Mouse (Mus musculus): ENCODE measurements at regions not wholly inside any gene's neighbourhood (a gene's known extent, or its start where the extent isn't known, plus 50 kb on each side); places are given as distances from the start of the nearest gene placed in this dataset.

DNA sequence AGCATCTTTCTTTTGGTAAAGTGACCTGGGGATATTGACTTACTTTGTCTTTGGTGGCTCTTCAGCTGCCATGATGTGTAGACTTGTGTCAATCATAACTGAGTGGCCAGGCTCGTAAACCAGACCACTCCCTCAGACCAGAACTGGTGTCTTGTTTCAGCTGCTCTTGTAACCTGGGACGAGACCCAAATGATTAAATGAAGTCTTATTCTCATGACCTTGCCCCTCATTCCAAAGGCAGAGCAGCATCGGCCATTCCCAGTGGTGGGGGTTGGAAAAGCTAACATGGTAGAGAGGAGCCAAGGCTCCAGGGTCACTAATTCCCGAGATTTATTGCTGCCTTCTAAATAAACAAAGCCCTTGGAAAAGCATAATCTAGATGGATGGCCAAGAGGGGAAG, 621.2 kb upstream of the Gm19410 start:
- no peaks in the 10 kb centered on the region for H3K27me3 ChIP-seq (ENCODE audit: insufficient read depth, low read length)
- no peak overlapping the region for H3K4me3 ChIP-seq (ENCODE audit: low read depth, low read length)
- H3K36me3 ChIP-seq (replicated peaks), result no peaks in the 10 kb centered on the region
- TF ChIP-seq GATA2 (IDR thresholded peaks at IDR 0.05; ENCODE audit: borderline replicate concordance, low read depth, low read length) (no peak), GATA1 (IDR thresholded peaks at IDR 0.05; ENCODE audit: borderline replicate concordance, low read length) (no peak), TAL1 (conservative IDR thresholded peaks at IDR 0.05; ENCODE audit: low read depth, low read length) (no peak), POLR2AphosphoS5 (IDR thresholded peaks at IDR 0.05; ENCODE audit: insufficient replicate concordance, low read depth, low read length) (no peak), CTCF (IDR thresholded peaks at IDR 0.05; ENCODE audit: low read depth, low read length) (no peak)
- no peaks in the 10 kb centered on the region for H3K4me1 ChIP-seq (ENCODE audit: insufficient read depth, low read depth, low read length)
- no peak for DNase-seq (ENCODE audit: low spot score)
- H3K9me3 ChIP-seq (replicated peaks), result peaks cover 26% of the 10 kb centered on the region
- ATAC-seq (ENCODE audit: extremely low read depth, insufficient number of reproducible peaks, low FRiP score, poor library complexity, severe bottlenecking), result no peak

- TF ChIP-seq CTCF (IDR thresholded peaks at IDR 0.05; ENCODE audit: low read depth, low read length), result no peak
- no peak for TF ChIP-seq GATA1 (IDR thresholded peaks at IDR 0.05; ENCODE audit: borderline replicate concordance, low read length)
- no peak for TF ChIP-seq POLR2AphosphoS5 (IDR thresholded peaks at IDR 0.05; ENCODE audit: insufficient replicate concordance, low read depth, low read length)
- TF ChIP-seq GATA2 (IDR thresholded peaks at IDR 0.05; ENCODE audit: borderline replicate concordance, low read depth, low read length), result no peak
- no peak for TF ChIP-seq TAL1 (conservative IDR thresholded peaks at IDR 0.05; ENCODE audit: low read depth, low read length)
- Histone ChIP-seq H3K9me3 (replicated peaks) (peaks cover 25% of the 10 kb centered on the region), H3K27me3 (ENCODE audit: insufficient read depth, low read length) (no peaks in the 10 kb centered on the region), H3K4me1 (ENCODE audit: insufficient read depth, low read depth, low read length) (no peaks in the 10 kb centered on the region), H3K36me3 (replicated peaks) (no peaks in the 10 kb centered on the region), H3K4me3 (ENCODE audit: low read depth, low read length) (no peak overlapping the region)
- ATAC-seq (ENCODE audit: extremely low read depth, insufficient number of reproducible peaks, low FRiP score, poor library complexity, severe bottlenecking) (no peak), DNase-seq (ENCODE audit: low spot score) (no peak)
Measured at GRCm38 (mm10) chr8:35147481-35147880, 618.1 kb upstream of the Gm19410 start.

DNA sequence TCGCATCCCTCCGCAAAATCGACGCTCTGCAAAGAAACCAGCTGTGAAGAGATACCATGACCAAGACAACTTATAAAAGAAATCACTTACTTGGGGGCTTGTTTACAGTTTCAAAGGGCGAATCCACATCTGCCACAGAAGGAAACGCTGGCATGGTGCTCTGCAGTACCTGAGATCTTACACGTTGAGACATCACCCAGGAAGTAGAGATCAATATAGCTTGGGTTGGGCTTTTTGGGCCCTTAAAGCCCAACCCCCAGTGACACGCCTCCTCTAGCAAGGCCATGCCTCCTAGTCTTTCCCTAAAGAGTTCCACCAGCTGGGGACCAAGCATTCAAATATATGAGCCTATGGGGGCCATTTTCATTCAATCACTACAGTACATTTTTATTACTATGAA, 617.6 kb upstream of the Gm19410 start:
- ATAC-seq (ENCODE audit: extremely low read depth, insufficient number of reproducible peaks, low FRiP score, poor library complexity, severe bottlenecking) (no peak), DNase-seq (ENCODE audit: low spot score) (no peak)
- Histone ChIP-seq H3K9me3 (replicated peaks) (peaks cover 26% of the 10 kb centered on the region), H3K36me3 (replicated peaks) (no peaks in the 10 kb centered on the region), H3K4me3 (ENCODE audit: low read depth, low read length) (no peak overlapping the region), H3K27me3 (ENCODE audit: insufficient read depth, low read length) (no peaks in the 10 kb centered on the region), H3K4me1 (ENCODE audit: insufficient read depth, low read depth, low read length) (no peaks in the 10 kb centered on the region)
- TF ChIP-seq CTCF (IDR thresholded peaks at IDR 0.05; ENCODE audit: low read depth, low read length) (no peak), GATA2 (IDR thresholded peaks at IDR 0.05; ENCODE audit: borderline replicate concordance, low read depth, low read length) (no peak), POLR2AphosphoS5 (IDR thresholded peaks at IDR 0.05; ENCODE audit: insufficient replicate concordance, low read depth, low read length) (no peak), GATA1 (IDR thresholded peaks at IDR 0.05; ENCODE audit: borderline replicate concordance, low read length) (no peak), TAL1 (conservative IDR thresholded peaks at IDR 0.05; ENCODE audit: low read depth, low read length) (no peak)

DNA sequence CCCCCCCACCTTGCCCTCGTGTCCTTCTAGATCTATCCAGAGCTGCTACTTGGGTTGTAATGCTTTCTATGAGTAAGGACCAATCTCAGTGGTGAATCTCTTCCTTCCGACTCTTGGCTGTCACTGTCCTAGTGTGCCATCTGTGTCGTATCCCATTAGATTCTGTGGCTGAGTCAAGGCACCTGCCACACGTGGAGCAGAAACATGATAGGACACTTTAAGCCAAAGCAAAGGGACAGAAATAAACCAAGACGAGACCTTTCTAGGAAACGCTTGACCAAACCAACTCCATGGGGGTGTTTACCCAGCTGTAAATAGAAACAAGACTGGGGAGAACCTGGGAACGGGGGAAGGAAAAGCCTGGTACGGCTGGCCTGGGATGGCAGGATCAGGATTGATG, 613.0 kb upstream of the Gm19410 start:
- Histone ChIP-seq H3K27me3 (ENCODE audit: insufficient read depth, low read length) (no peaks in the 10 kb centered on the region), H3K4me1 (ENCODE audit: insufficient read depth, low read depth, low read length) (no peaks in the 10 kb centered on the region), H3K36me3 (replicated peaks) (no peaks in the 10 kb centered on the region), H3K4me3 (ENCODE audit: low read depth, low read length) (no peak overlapping the region), H3K9me3 (replicated peaks) (peaks cover 21% of the 10 kb centered on the region; the same call in 1 of the 2 replicates)
- DNase-seq (ENCODE audit: low spot score) (no peak), ATAC-seq (ENCODE audit: extremely low read depth, insufficient number of reproducible peaks, low FRiP score, poor library complexity, severe bottlenecking) (no peak)
- no peak for TF ChIP-seq POLR2AphosphoS5 (IDR thresholded peaks at IDR 0.05; ENCODE audit: insufficient replicate concordance, low read depth, low read length)
- TF ChIP-seq TAL1 (conservative IDR thresholded peaks at IDR 0.05; ENCODE audit: low read depth, low read length), result no peak
- TF ChIP-seq GATA2 (IDR thresholded peaks at IDR 0.05; ENCODE audit: borderline replicate concordance, low read depth, low read length), result no peak
- TF ChIP-seq CTCF (IDR thresholded peaks at IDR 0.05; ENCODE audit: low read depth, low read length), result no peak
- no peak for TF ChIP-seq GATA1 (IDR thresholded peaks at IDR 0.05; ENCODE audit: borderline replicate concordance, low read length)

GRCm38 (mm10) chr8:35156272-35156671, 609.3 kb upstream of the Gm19410 start:
- ATAC-seq (ENCODE audit: extremely low read depth, insufficient number of reproducible peaks, low FRiP score, poor library complexity, severe bottlenecking), result no peak
- TF ChIP-seq TAL1 (conservative IDR thresholded peaks at IDR 0.05; ENCODE audit: low read depth, low read length) (no peak), GATA2 (IDR thresholded peaks at IDR 0.05; ENCODE audit: borderline replicate concordance, low read depth, low read length) (no peak), POLR2AphosphoS5 (IDR thresholded peaks at IDR 0.05; ENCODE audit: insufficient replicate concordance, low read depth, low read length) (no peak), GATA1 (IDR thresholded peaks at IDR 0.05; ENCODE audit: borderline replicate concordance, low read length) (no peak), CTCF (IDR thresholded peaks at IDR 0.05; ENCODE audit: low read depth, low read length) (no peak)
- Histone ChIP-seq H3K36me3 (replicated peaks) (no peaks in the 10 kb centered on the region), H3K4me1 (ENCODE audit: insufficient read depth, low read depth, low read length) (no peaks in the 10 kb centered on the region), H3K27me3 (ENCODE audit: insufficient read depth, low read length) (no peaks in the 10 kb centered on the region), H3K9me3 (replicated peaks) (peaks cover 30% of the 10 kb centered on the region), H3K4me3 (ENCODE audit: low read depth, low read length) (no peak overlapping the region)
- DNase-seq (ENCODE audit: low spot score), result no peak

DNA sequence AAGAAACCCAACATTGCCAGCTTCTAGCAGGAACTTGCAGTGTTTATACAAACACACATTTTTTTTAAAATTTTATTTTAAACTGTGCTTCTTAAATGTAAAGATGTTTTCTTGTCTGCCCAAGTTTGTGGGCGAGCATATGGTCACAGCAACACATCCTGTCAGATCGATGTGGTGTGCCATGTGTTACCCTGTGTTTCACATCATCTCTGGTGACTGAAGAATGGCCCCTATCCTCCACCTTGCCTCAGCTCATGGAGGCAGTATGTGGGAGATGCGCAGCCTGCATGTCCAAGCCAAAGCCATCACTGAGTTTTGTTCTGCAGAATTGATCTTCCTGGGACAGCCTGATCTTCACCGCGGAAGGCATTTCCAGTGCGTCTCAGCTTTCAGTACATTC, 607.9 kb upstream of the Gm19410 start:
- H3K4me3 ChIP-seq (ENCODE audit: low read depth, low read length), result no peak overlapping the region
- ATAC-seq (ENCODE audit: extremely low read depth, insufficient number of reproducible peaks, low FRiP score, poor library complexity, severe bottlenecking), result no peak
- no peaks in the 10 kb centered on the region for H3K27me3 ChIP-seq (ENCODE audit: insufficient read depth, low read length)
- no peaks in the 10 kb centered on the region for H3K36me3 ChIP-seq (replicated peaks)
- no peaks in the 10 kb centered on the region for H3K4me1 ChIP-seq (ENCODE audit: insufficient read depth, low read depth, low read length)
- H3K9me3 ChIP-seq (replicated peaks), result peaks cover 25% of the 10 kb centered on the region
- TF ChIP-seq POLR2AphosphoS5 (IDR thresholded peaks at IDR 0.05; ENCODE audit: insufficient replicate concordance, low read depth, low read length) (no peak), GATA2 (IDR thresholded peaks at IDR 0.05; ENCODE audit: borderline replicate concordance, low read depth, low read length) (no peak)
- no peak for DNase-seq (ENCODE audit: low spot score)

DNA sequence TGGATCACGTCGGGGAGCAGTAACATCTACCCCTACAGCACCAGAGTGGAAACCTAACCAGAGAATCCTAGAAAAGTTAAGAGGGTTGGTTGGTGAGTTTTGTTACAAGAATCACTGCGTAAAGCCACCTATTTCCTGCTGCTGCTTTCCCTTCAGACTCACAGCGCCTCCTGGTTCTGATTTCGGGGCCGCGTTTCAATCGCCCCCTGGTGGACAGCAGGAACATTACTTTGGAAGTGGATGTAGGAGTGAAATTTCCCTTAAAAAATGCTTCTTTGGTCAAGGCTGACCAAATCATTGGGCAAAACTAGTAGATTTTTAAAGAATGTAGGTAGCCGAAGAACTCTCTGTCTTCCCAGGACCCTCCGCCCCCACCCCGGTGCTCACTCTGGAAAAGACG, 606.3 kb upstream of the Gm19410 start:
- no peak for TF ChIP-seq GATA2 (IDR thresholded peaks at IDR 0.05; ENCODE audit: borderline replicate concordance, low read depth, low read length)
- TF ChIP-seq CTCF (IDR thresholded peaks at IDR 0.05; ENCODE audit: low read depth, low read length), result no peak
- TF ChIP-seq GATA1 (IDR thresholded peaks at IDR 0.05; ENCODE audit: borderline replicate concordance, low read length), result no peak
- no peak for TF ChIP-seq POLR2AphosphoS5 (IDR thresholded peaks at IDR 0.05; ENCODE audit: insufficient replicate concordance, low read depth, low read length)
- no peak for TF ChIP-seq TAL1 (conservative IDR thresholded peaks at IDR 0.05; ENCODE audit: low read depth, low read length)
- DNase-seq (ENCODE audit: low spot score), result no peak
- no peak overlapping the region for H3K4me3 ChIP-seq (ENCODE audit: low read depth, low read length)
- H3K36me3 ChIP-seq (replicated peaks), result no peaks in the 10 kb centered on the region
- H3K4me1 ChIP-seq (ENCODE audit: insufficient read depth, low read depth, low read length), result no peaks in the 10 kb centered on the region
- H3K27me3 ChIP-seq (ENCODE audit: insufficient read depth, low read length), result no peaks in the 10 kb centered on the region
- peaks cover 18% of the 10 kb centered on the region for H3K9me3 ChIP-seq (replicated peaks)
- no peak for ATAC-seq (ENCODE audit: extremely low read depth, insufficient number of reproducible peaks, low FRiP score, poor library complexity, severe bottlenecking)

Data from G1E (cell line).